Mouse (Mus musculus) adrenal gland, adult (tissue): Measurements from ENCODE around the gene Mturn.

Experiments used
- DNase-seq, 2 experiments: peaks; one replicate each; pipeline ENCODE4 v3.0.0; 2022 to 2023; ENCODE audit warnings: low spot score in 1 of 2; ENCODE audit not compliant: inconsistent age in 2 of 2

Mturn gene

DNA sequence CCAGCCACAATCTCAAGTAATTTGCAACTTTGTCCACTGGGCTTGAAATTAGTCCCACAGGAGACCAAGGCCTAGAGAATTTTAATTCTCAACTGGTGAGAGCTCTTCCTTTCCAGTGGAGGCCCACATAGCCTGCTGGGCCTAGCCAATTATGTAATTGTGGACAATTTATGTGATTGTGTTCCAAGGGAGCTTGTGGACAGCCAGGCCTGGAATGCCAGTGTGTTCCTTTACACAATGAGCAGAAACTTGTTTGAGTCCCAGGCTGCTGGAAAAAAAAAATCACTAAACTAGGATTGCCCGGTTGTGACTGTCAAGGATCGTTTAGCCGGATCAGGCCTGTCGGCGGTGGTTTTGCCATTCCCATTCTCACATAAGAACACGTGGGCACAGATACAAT, 11.9 kb downstream of the Mturn start:
- DNase-seq = no peak

DNA sequence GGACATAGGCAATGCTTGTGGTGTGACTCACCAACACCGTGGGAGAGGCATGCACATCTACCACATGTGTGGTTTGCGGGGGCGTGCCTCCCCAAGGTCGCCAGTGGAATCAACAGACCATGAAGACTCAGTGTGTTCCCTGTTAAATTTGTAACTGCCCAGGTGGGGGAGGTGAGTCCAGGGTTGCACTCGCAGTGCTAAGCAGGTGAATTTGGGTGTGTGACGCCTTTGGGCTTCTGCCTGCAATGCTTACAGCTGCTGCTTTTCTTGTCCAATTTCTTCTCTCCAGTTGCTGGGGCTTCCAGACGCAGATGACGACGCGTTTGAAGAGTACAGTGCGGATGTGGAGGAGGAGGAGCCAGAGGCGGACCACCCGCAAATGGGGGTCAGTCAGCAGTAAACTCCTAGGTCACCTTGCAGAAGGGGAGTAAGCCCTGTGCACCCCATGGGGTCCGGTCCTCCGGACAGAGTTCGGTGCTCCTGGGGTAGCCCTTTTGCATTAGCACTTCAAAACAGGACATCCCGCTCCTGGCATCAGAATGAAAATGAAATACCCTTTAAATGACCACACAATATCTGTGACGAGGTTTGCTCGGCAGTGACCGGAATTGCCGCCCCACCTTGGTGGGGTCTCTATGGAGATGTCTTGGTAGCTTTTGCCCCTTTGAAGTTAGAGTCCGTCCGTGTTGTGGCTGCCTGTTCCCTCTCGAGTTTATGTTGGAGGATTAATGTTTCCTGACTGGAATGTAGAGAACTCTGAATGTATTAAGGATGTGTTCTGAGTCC, 17.5 kb downstream of the Mturn start:
- peak in 1 of 2 experiments; percentile 65 for DNase-seq

DNA sequence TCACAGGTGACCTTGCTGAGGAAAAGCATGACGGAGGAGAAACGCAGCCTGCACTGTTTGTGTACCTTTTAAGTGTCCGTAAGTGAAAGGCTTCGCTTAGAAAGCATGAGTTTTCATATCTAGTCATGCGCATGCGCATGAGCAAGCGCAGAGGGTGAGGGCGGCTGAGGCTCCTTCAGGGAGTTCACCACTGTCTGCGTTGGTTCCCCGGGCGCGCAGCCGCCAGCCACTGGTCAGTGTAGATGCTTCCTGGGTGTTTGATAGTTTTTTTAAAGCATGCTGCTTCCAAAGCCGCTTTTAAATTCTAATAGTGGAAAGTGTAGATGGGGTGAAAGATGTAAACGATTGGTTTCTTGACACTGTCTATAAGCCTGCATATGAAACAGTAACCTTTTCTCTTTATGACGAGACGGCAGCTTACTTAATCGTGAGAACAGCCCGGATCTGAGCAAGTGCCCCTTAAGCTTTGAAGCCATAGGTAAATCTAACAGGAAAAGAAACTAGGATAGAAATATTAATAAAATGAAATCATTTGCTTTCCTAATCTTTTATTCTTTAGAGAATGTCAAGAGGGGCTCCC, 18.1 kb downstream of the Mturn start:
- DNase-seq = peak; percentile 89 to 96

DNA sequence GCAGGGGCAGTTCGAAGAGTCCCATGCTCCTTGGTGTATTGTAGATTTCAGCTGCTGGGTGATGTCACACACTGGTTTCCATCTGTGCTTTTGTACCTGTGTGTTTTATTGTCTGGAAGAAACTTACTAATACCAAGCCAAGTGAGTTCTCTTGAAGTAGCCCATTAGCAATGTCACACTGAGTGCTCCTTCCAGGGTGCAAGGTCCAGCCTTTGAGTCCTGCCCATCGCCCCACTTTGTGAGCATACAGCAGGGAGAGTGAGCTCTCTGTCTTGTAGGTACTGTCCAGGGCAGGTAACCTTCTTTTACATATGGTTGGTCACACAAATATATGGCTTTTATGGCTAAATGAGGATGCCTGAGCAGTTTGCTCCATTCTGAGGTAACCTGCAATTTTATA, 19.1 kb downstream of the Mturn start:
- DNase-seq = no peak

DNA sequence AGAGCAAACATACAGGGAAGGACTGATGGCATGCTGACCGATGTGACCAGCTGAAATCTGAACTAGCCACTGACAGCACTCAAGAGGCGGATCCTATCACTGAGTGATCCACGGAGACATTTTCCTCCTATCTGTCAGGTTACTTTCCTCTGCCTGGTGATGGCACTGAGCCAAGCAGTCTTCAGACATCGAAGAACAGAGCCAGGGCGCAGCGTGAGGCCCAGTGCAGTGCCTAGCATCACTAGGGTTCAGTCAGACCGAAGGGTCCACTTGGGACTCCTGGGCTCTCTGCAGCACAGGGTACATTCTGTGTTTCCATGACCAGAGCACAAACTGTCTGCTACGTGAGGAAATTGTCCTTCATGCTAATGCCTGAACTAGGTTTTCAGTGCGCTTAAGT, 20.5 kb downstream of the Mturn start:
- no peak for DNase-seq

DNA sequence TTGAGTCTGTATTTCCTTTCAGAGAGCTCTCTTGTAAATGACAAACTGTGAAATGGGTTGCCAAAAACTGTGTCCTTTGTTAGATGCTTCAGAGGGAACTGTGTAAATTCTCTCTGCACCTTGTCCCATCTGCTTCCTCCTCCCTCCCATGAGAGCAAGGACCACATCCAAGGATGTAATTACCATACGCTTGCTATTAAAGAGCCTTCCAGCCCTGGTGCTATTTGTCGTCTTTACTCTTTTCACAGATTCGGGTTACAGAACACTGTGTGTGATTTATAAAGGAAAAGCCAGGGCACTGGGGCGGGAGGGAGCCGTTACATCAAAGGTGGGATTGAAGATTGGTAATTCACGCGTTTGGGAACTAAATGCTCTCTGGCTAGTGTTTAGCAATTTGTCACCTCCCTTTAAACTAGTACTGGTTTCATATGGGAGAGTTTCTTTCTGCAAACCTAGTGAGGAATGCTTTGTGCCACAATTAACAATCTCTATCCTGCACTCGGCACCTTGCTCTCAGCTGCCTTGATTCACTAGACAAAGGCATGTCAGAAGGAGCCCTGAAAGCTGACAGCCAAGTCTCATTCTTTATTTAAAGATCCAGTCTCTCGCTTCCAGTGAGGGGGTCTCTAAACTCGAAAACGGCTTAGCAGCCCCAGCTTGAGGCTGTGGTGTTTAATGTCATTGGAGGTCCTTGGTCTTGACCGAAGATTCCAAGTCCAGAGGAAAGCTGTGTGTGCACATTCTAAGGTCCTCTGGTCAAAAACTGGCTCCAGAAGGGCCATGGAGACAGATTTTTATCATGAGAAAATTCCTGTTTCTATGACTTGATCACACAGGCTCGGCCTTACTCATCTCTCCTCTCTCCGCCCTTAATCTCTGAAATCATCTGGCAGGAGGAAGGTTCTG, 22.5 kb downstream of the Mturn start:
- no peak for DNase-seq

DNA sequence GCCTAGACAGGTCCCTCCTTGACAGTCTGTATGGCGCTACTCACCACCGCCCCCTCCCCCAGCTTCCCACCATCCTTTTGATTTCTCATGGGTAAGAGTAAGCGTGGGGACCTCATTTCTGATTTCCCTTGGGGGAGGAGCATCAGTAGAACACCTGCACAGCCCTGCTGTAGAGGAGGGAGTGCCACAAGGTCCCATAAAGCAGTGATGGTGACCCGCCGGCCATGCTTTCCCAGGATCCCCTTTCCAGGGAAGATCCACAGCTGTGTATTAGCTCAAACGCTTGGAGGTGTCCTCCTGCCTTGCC, 23.1 kb downstream of the Mturn start:
- DNase-seq = no peak

DNA sequence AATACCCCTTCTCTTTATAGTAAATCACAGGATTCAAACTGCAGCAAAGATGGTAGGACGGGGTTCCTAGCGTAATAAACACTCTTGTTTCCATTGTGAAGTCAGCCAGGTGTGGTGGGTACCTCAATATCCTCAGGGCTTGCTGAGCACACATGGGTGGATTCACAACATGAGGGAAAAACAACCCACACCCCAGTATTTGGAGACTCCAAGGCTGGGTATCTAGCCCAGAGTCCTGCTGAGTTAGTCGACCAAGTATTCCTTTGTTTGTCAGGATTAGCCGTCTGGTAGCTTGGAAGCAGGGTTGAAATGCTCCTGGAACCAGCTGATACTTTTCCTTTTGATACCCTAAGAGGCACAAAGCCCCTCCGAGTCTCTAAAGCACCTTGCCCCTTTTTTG, 23.4 kb downstream of the Mturn start:
- no peak for DNase-seq

DNA sequence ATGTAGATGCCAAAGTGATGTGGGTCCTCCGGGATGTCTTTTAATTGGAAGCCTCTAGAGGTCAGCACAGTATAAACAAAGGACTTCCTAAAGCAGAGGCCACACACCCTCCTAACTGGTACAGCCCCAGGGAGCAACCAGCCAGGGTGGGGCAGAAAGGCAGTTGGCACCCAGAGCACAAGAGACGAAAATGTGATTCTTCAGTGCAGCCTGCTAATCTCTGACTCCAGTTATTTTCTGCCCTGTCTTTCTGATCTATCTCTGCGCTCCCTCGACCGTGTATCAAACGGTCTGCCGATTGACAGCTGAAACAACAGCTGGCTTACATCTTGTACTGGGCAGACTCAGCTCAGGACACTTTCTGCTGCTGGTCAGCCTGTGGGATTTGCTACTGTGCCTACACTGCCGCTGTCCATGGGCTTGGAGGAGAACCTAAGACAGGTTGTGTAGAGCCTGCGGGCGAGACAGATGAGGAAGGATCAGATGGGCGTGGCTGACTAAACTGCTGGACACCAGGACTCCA, 24.0 kb downstream of the Mturn start:
- DNase-seq = peak; percentile 54 to 89

DNA sequence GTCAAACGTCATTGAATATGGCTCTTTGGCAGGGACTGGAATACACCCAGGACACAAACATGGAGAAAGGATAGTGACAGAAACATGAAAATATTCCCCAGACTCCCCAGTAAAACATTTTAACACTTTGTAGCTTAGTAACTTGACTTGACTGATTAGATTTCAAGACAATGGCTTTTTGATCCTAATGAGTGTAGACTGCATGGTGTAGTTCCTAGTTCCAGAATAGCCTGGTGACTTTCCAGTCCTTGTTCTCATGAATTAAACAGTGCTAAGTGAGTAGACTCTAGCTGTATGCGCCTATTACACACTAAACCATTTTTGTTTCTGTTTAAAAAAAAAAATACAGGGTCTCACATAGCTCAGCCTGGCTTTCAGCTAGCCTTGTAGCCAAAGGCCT, 24.7 kb downstream of the Mturn start:
- no peak for DNase-seq

DNA sequence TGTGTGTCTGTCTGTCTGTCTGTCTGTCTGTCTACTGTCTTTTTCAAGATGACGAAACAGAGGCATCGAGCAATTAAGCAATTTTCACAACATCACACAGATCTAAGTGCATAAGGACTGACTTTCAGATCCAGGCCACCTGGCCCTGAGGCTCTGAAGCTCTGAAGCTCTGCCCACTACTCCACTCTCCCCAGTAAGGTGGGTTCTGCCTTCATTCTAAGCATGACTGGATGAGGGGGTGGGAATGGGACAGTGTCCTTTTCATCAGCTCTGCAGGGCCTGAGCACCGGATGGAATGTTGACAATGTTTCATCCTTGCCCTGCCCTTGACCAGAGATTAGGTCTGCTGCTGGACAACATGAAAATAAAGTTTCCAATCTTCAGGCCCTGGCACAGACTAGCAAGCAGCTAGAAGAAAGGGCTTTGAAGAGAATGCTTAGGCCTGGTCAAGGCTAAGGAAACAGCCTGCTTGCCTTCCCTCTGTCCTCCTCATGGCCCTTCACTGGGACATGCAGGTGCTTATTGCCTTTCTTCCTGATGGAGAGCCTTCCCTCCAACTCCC, 25.3 kb downstream of the Mturn start:
- peak in 1 of 2 experiments; percentile 65 for DNase-seq

DNA sequence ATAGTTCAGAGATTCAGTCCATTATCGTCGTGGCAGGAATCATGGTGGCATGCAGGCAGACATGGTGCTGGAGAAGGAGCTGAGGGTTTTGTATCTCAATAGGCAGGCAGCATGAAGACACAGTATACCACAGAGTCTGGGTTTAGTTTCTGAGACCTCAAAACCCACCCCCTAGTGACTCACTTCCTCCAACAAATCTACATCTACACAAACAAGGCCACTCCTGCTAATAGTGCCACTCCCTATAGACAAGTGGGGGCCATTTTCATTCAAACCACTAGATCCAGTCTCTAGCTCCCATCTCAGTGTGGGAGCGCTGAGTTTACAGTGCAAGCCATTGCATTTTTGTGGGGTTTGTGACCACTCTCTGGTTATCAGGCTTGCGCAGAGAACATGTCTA, 27.2 kb downstream of the Mturn start:
- no peak for DNase-seq

DNA sequence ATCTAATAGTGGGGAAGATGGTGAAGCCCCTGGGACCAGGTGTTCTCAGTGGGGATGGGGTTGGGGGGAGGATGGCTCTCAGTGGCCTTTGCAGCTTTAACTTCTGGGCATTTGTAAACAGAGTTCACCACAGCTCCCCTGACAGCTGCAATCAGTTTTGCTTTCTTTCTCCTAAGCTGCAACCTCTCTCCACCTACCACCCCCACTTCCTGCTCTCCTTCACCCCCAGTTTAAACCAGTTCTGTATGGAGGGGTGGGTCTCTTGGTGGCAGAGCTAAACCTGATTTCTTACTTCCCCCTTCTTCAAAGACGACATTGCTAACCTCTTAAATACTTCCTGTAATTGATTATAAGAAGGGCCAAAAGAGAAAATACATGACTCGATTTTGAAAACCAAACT, 34.3 kb downstream of the Mturn start:
- no peak for DNase-seq

DNA sequence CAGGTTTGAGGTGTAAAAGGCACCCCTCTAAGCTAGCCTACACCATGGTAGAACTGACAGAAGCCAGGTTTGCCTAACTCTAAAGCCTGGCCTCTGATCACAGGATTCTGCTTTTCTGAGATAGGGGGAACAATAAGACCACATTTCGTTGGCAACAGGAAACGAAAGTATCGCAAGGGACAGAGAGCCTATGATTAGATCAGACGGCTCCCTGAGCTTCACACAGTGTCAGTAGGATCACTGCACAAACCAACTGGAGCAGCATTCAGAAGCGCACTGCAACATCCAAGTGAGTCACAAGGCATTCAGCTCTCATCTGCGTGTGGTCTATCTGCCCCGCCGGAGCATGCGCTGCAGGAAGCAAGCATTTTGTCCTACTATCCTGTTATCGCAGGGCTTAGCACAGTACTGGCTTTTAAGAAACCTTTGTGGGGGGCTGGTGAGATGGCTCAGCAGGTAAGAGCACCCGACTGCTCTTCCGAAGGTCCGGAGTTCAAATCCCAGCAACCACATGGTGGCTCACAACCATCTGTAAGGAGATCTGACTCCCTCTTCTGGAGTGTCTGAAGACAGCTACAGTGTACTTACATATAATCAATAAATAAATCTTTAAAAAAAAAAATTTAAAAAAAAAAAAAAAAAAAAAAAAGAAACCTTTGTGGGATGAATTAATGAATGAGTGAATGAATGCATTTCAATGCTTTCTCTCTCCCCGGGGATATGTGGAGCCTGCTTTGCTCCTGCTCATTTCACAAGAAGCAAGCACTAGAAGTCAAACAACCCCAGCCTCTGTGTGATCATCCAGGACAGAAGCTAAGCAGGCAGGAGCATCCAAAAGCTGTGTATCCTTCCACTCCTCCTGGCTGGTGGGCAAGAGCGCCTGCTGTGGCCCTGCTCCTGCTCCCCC, 37.6 kb downstream of the Mturn start:
- DNase-seq = no peak

DNA sequence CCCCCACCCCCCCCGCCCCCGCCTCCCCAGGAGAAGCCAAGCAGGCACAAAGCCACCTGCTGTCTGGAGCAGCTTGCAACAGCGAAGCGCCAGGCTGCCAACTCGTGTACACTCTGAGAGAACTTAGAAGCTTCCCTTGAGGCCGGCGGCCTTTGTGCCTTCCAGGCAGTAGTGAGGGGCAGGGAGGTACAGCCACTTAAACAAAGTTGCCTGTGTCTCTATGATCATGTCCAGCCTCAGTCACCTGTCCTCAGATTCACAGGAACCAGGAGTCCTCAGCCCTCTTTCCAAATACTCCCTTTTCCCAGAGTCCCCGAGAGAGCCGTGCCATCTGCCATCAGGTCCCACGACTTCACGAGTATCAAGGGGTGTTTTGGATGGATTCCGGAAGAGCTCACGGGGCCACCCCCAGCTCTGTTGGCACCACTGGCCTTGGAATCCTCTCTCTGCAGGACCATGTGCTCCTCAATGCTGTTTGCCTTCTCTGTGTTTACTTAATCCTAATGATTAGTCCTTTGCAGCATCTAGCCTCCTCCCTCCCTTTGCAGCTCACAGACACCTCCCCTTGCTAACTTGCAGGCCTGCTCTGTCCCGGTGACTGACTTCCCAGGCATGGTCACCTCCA, 38.4 kb downstream of the Mturn start:
- no peak for DNase-seq

DNA sequence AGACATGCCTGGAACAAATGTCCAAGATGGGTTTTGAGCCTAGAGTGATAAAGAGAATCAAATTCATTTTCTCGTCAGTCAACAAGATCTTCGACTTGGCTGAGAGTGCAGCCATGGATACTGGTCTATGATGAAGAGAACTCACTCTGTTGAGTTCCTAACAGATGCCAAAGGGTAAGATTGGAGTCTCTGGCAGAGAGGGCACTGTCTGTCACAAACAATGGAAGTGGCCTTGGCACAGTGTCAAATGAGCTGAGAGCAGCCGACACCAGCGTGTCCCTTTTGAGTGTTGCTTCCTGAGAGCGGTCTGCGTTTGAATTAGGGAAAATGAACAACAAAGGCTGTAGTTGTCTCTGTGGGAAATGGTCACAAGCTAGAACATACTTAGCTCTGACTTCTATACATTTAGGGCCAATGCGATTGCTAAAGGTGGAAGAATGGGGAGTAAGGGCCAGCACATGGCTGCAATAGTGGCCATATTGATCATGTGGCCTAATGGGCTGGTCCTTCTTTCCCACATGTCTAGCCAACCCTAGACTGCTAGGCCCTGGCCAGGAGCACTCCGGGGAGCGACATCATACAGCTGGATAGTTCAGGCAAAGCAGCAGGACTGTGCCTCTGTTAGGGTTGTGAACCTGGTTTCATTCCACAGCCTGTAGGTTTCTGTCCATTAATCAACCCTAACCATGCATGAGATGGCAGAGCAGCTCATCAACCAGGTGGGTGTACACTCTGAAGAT, 39.3 kb downstream of the Mturn start:
- peak in 1 of 2 experiments; percentile 57 for DNase-seq

DNA sequence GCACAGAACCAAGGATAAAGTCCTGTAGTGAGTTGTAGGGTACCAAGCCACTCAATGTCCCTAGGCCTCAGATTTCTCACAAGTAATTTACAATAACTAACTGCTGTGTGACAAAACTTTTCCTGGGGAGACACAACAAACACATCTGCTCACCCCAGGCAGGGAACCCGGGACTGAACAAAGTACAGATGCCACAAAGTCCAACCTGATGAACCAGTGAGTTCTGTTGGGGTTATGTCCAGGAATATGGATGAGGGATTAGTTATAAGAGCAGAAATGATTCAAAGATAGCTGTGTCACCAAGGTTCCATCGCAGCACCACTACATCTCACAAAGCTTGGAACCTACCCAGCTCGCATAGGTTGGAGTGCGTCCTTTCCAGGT, 39.8 kb downstream of the Mturn start:
- no peak for DNase-seq

DNA sequence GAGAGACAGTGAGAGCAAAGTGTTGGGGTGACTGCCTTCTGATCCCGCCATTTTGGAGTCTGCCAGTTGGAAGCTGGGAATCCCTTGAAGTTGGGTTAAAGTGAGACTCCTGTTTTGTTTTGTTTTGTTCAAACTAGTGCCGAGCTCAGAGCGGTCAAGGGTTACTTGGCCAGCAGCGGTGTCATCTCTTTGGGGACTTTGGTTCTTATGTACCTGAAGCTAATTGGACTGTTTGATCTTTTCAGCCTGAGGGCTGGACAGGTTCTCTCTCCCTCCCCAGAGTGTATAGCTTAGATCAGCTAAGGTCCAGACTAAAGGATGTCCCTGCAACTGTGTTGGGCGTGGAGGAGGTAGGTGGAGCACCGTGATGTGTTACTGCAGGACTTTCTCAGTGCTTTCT, 44.9 kb downstream of the Mturn start:
- no peak for DNase-seq

DNA sequence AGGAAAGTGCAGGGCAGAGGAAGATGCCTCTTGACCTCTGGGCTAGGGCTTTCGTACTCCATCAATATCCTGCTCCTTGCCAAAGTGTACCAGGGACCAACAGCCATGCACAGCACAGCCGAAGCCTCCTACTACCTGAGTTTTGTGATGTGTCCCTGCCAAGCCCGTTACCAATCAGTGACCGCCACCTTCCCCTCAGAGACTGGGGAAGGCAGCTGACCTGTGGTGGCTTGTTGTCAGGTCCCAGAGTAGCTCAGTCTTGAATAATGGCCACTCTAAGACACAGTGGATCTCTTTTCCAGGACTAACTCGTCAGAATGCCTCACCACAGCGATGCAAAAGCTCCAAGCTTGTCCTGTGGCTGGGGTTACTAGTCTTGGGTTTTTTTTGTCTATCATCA, 45.4 kb downstream of the Mturn start:
- no peak for DNase-seq
